Mouse (Mus musculus): Measurements from ENCODE around the gene Tmem184b.

Tmem184b gene

DNA sequence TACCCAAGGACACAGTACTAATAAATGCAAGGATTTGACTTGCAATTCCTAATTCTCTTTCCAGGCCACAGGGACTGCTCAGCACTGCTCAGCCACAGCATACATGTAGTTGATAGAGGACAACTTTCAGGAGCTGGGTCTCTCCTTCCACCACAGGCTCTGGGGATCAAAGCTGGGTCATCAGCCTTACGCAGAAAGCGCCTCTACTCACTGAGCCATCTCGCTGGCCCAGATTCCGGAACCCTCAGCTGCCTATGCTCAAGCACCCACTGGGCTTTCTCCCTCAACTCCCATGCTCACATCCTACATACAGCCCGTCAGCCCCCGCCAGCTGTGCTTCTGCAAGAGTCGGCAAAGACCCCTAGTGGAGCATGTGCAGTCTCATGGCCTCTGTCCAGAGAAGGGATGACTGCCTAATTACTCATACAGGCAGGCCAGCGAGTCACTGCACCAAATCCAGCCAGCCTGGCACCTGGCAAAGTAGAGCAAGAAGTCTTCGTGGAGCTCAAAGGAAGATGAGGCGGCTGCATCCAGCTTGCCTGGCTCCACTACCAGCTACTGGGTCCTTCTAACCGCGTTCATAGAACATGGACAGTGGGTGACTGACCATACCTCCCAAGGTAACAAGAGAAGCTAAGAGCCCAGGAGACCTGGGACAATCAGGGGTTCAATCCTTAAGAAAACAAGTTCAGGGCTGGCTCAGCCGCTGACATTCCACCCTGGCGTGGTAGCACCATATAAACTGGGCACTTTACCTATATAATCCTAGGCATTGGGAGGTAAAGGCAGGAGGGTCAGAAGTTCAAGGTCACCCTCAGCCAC, 3.9 kb downstream of the Tmem184b start:
- DNase-seq (ENCODE audit: low spot score): no peak

DNA sequence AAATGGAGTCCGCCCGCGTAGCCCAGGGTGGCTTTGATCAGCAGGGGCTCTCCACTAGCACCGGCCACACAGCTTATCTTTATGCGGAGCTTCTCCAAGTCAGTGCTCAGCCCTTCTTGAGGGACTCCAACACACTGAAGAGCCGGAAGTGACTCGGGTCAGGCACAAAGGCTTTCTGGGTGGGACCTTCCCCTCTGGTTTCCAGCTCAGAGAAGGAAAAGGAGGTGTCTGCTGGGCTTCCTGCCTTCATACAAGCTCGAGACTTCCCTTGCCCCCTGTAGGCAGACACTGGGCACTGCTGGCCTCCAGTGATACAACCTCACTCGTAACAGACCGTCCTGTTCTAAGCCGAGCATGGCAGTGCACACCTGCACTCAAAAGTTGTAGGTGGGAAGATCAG, 6.6 kb downstream of the Tmem184b start:
- no peak for DNase-seq (ENCODE audit: low spot score)

- DNase-seq (ENCODE audit: low spot score): no peak
These were observed 8.1 kb downstream of the Tmem184b start for GRCm38 (mm10) chr15:79395281-79395680.

DNA sequence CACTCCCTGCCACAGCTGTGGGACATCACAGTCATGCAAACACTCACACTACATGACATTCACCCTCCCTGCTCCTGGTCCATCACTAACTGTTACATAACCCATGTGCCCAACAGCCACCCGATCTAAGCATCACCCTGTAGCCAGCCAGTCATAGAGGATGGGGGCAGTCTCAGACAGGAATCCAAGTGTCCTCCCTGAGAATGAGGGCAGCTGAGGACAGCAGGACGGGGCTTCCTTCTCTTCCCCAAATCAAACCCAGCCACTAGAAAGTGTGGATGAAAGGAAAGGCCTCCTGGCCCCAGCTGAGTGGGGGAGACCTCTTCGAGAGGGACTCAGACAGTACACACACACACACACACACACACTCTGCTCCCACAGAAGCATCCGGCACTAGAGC, 8.5 kb downstream of the Tmem184b start:
- DNase-seq (ENCODE audit: low spot score): no peak

DNA sequence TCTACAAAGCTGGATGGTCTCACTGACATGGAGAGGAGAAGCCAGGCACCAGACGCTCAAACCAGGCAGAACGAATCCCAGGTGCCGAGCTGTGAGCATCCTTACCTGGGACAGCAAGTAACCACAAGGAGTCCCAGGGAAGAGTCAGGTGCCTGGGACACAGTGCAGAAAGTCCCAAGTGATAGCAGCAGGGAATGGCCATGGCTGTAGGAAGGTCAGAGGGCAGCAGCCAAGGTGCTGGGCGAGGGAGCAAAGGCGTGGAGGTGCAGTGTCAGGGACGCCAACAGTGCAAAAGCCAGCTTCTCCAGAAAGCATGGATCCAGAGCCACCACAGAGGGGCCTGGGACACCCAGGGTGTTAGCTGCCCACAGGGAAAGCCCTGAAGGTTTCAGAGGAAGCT, 10.3 kb downstream of the Tmem184b start:
- no peak for DNase-seq (ENCODE audit: low spot score)

DNA sequence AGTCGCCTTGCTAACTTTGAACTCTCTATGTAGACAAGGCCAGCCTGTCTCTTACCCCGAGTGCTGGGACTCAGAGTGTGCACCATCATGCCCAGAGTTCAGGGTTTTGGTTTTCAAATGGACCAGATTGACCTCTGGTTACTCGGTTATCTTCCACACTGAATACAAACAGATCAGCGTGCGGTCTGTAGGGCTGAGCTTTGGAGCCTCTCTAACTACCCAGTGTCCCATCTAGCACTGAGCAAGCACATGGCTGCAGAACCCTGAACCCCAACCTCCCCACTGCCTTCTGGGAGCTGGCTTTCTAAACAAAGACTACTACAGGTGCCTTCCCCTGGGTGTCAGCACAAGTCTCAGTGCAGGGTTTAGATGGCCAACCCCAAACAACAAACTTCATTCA, 10.8 kb downstream of the Tmem184b start:
- DNase-seq (ENCODE audit: low spot score): no peak

DNA sequence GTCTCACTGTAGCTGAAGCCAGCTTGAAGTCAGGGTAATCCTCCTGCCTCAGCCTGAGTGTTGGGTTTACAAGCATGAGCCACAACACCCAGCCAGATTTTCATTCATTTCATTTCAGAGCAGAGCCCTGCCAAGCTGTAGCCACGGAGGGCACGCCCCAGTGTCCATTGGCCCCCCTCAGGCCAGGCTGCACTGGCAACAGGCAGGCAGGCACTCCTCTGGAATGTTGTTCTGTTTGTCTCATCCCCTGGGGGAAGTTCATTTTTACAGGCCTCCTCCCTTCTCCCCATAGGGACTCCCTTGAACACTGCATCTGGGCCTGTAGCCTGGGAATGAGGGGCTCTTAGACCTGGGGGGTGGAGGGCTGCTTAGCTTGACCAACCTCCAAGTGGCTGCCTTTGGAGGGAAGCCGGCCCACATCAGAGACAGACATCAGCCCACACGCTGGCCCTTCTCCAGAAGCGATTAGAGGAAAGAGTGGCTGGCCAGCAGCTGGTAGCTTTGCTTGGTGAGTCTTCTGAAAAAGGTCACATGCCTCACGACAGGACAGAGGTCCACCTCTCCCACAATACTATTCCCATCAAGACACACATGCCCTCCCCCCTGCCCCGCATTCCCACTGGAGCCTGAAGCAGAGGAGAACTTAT, 11.8 kb downstream of the Tmem184b start:
- DNase-seq (ENCODE audit: low spot score): peak; percentile 81

DNA sequence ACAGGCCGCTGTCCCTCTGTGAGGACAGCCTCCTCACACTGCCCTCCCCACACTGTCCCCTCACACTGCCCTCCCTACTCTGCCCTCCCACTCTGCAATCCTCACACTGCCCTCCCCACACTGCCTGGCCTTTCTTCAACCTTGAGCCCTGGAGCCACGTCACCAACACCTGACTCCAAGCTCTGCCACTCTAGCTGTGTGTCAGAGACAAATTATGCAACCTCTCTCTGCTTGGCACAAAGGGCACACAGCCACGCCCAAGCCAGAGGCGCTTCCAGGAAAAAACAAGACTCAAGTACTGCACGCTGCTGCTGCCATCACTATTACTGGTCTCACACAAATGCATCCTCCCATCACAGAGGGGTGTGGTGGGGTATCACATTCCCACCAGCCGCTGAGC, 12.9 kb downstream of the Tmem184b start:
- no peak for DNase-seq (ENCODE audit: low spot score)

DNA sequence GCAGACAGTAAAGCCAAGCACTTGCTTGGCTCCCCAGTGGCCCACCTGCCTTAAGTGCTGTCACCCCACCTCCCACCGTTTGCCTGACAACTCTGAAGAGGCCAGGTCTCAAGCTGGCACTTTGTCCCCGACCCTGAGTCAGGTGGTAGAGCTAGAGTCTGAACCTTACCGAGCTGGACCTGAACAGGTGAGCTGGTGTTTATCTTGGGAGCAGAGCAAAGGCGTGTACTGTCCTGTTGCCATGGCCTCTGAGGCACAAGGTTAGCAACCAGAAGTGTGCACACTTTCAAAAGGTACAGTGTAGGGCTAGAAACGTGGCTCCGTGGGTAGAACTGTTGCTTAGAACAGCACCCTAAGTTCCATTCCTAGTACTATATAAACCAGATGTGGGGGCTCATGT, 15.2 kb downstream of the Tmem184b start:
- DNase-seq (ENCODE audit: low spot score): no peak

DNA sequence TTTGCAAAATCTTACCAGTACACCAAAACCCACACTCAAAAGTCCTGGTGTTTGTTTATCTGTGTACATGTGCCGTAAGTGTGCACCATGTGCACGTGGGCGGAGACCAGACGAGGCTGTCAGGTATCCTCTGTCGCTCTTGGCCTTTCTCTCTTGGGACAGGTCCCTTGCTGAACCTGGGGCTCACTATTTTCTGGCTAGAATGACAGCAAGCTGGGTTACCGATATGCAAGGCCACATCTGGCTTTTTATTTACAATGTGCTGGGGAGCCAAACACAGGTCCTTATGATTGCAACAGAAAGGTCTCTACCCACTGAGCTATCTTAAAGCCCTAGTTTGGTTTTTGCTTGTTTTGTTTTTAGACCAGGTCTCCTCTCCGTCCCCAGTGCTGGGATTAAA, 15.8 kb downstream of the Tmem184b start:
- no peak for DNase-seq (ENCODE audit: low spot score)

DNA sequence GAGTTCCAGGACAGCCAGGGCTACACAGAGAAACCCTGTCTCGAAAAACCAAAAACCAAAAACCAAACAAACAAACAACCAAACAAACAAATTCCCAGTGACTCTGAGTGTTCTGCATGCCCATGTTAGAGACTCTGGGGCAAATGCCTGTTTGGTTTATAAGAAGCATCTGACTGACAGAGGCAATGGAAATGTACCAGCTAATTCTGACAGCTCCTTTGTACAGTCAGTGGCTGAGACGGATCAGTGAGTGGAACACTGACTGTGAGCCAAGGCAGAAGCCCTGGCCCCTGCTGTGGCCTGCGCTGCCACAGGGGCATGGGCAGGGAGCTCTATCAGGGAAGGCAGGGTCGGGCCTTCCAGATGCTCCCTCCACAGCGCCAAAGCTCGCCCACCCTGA, 16.3 kb downstream of the Tmem184b start:
- DNase-seq (ENCODE audit: low spot score): no peak

DNA sequence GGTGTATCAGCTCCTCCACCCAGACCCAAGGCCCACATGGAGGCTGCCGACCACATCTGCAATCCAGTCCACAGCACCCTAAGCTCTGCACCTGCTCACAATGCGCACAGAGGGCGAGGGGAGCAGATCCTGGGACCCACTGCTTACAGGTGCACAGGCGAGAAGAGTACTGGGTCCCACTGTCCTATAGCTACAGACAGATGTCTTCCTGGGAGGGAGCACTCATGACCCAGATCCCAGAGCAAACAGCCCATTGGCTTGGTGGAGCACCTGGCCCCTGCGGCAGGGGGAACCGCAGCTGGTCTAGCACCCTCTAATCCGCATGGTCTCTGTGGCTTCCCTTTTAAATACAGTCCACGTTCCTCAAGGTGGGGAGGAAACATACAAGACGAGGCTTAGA, 21.7 kb downstream of the Tmem184b start:
- no peak for DNase-seq (ENCODE audit: low spot score)

DNA sequence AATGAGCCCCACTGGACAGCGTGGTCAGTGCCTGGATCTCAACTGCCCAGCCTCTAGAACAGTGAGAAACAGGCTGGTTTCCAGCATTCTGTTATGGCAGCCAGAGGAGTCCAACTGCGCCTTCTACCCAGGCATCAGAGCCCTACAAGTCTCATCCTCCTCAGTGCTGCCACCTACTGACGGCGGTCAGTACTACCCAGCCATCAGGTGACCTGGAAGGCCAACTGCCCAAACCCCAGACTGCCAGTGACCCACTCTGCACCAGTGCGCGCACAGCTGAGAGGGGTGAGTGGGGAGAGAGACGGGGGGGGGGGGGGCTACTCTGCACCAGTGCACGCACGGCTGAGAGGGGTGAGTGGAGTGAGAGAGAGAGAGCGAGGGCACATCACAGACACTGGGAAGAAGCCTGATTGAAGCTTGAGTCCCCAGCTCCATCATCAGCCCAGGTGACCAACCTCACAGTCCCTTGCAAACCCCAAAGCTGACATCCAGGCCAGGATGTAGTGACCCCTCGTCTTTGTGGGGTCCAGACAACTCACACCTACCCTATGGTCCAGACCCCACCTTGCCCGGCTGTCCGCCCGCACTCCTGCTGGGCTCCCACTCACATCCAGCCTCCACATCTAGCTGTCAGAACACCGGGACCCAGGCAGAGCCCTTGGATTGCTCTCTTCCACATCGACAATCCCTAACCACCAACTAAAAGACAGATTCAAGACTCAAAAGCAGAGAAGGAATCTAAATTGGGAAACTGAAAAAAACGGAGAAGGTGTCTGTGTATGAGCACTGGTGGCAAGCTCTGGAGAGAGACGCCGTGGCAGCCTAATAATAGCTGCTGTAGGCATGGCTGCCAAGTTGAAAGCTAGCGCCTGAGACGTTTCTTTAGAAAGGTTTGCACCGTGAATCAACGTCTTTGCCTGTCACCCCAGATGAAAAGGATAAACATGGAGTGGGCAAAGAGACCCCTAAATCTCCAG, 22.6 kb downstream of the Tmem184b start:
- peak; percentile 73 for DNase-seq (ENCODE audit: low spot score)

DNA sequence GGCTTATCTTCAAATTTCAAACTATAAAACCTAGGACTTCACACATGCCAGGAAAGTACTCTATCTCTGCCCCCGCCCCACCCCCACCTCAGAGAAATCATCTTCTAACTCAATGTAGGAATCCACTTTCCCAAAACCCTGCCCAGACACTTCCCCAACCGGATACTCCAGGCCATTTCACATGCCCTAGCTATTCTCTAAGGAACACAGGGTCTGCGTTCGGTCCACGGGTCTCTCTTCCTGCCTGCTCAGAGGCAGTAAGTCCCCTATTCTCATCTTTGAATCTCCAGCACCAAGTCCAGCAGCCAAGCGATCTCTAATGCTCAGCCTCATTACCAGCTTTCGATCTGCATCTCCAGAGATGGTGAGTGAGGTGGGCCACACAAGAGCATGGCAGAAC, 23.7 kb downstream of the Tmem184b start:
- no peak for DNase-seq (ENCODE audit: low spot score)

DNA sequence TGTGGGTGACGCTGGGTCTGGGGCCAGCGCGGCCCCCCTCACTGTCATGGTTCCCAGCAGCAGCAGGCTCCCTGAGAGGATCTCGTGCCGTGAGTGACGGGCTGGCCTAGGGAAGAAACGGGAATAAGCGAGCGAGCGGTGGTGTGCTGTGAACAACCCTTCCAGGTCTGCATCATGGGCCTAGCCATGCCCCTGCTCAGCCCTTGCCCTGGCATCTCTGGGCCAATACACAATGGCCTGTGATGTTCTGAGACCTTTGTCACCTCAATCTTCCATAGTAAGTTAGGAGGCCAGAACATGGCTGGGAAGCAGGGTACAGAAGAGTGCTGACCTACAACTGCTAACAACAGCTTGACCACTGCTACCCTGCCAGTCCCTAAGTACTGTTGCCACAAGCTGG, 24.8 kb downstream of the Tmem184b start:
- DNase-seq (ENCODE audit: low spot score): no peak

GRCm38 (mm10) chr15:79377681-79378080, 25.7 kb downstream of the Tmem184b start:
- peak; percentile 92 for DNase-seq (ENCODE audit: low spot score)

DNA sequence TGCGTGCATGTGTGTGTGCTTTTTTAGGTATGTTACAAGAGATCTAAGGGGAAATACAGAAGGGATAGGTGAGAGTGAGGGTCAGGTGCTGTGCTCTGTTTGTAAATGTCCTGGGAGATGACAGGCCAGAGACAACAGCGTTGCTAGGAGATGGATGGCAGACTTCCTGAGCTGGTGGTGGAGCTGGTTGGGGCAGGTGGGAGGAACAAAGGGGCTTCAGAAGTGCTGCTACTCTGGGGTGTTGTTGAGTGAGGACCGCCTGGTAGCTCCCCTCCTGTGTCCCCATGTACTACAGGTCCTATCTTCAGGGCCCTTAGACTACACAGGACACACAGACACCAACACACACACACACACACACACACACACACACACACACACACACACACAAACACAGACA, 28.6 kb downstream of the Tmem184b start:
- no peak for DNase-seq (ENCODE audit: low spot score)

- DNase-seq (ENCODE audit: low spot score): no peak
These were observed 33.0 kb downstream of the Tmem184b start for GRCm38 (mm10) chr15:79370281-79370843.

DNA sequence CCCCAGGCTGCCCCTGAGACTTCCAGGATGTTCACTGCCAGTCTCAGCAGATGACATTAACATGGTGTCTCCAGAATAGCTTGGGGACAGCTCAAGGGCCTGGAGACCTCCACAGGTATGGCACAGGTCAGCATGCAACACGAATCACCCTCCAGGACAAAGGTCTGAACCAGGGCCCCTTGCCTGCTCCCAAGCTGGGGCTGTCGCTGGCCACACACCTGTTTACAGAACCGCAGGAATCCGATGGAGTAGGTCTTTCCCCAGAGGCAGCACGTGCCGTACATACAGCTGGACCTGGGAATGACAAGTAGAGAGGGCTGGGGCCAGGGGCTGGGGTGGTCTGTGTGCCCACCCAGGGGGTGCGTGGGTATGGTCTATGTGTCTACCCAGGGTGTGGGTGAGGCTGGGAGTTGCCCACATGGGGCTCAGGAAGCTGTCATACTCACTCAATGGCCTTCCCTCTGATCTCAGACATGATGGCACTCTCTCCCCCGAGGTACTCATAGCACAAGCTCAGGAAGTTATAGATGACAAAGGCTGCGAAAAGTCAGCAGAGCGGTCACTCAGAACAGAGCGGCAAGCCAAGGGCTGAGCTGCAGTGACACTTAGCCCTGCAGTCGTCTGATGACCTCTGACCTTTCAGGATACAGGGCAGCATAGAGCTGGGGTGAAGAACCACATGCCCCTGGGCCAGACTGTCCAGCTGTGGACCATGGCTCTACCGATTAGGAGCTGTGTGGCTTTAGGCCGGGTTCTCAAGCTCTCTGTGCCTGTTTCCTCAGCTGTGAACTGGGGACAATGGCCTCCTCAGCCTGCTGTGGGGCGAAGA, 33.7 kb downstream of the Tmem184b start:
- DNase-seq (ENCODE audit: low spot score): no peak

DNA sequence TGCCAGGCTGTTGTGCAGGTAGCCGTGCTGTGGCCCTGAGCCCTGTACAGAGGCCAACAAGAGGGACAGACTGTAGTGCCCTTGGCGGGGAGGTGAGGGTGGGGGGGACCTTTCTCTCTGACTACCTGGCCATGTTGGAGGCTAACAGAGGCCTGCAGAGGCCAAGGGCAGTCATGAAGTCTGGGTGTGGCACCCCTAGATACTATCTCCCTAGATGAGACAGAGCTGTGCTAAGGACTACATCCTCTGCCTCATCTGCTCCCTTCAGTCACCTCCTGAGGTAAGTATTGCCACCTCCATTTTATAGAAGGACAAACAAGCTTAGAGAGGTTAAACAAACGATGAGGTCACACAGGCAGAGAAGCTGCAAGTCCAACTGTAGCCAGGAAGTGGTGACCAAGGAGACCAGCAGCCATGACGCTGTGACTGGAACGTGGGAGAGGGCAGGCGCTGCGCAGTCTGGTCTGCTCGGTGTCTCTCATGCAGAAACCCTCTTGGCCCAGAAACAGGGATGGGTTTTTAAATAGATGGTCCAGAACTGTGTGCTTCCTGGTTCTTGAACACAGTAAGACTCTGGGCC, 34.4 kb downstream of the Tmem184b start:
- no peak for DNase-seq (ENCODE audit: low spot score)

DNA sequence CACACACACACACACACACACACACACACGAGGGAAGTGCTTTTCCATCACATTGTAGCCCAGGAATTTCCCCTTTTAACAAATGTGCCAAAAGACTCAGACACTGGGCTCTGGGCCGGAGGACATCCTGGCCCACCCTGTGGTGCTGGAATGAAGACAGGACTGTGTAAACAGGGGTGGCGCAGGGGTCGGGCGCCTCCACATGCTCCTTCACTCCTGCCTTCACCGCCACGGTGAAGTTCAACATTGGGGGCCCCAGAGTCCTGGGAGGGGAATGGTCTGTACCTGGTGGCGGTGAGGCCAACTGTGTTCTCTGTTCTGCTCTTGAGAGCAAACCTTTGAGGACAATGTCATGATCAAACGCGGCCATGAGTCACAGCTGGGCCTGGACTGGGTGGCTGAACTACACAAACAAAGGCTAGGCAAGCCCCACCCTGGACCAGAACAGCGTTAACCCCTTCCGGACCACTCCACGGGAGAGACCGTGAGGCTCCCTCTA, 35.0 kb downstream of the Tmem184b start:
- peak; percentile 65 for DNase-seq (ENCODE audit: low spot score)
